Mouse (Mus musculus): ENCODE data around the gene Enpep.

The Enpep gene

DNA sequence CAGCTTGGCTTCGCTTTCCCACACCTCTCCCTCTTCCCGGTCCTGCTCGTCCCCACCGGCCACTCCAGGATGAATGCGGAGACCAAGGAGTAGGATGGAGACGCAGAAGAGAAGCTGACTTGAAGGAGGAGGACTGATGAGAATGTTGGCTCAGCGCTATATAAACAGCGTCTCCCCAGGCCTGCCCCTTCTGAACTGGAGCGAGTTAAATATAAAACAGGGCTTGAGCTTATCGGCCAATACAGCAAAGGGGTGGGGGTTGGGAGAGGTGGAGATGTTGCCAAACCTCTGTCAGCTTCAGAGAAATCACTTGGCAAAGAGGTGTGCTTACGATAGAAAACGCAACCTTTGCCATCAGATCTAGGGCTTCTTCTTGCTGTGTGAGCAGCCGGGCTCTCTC is at the start of gene Enpep:
Gene Enpep, minus strand, starts transcription at position 135 of the 400 bp plus-strand sequence.
- DNase-seq (ENCODE audit: low spot score in 2 of 2), result no peak

GRCm38 (mm10) chr3:129379109-129379508 is 46.6 kb upstream of the Enpep start:
- DNase-seq (ENCODE audit: low spot score in 2 of 2), result no peak

DNA sequence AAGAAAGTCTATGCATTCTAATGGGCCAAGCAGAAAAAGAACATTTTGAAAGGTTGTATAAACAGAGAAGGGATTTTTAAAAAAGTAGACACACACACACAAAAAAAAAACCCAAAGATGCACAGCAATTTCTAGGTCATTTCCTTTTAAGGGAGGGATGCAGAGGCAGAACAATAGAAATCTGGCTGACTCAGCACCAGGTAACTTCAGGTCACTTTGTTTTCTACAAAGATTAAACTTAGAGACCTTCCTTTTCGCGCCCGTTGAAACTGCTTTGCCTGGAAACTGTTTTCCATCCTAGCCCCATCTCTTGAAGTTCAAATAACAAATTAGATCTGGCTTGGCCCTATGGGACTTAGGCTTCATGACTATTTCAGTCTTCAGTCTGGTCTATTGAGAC is 42.6 kb upstream of the Enpep start:
- DNase-seq (ENCODE audit: low spot score in 2 of 2), result no peak

GRCm38 (mm10) chr3:129373108-129373507 is 40.6 kb upstream of the Enpep start:
- no peak for DNase-seq (ENCODE audit: low spot score in 2 of 2)

DNA sequence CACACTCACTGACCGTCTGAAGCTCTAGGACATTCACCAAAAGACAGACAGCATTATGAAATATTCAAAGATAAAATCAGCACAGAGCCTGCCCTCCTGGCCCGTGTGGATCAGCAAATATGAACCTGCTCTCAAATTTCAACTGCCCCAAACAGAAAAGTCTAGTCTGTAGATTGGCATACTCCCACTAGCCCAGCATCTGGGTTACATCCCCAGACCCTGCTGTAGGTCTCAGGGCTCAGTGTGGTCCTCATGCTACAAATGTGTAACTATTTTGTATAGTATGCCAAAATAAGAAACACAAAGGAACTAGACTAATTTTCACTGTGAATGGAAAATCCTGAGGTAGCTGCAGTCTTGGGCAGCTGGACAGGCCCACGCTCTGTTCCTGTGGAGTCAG is 37.0 kb upstream of the Enpep start:
- DNase-seq (ENCODE audit: low spot score in 2 of 2), result no peak

DNA sequence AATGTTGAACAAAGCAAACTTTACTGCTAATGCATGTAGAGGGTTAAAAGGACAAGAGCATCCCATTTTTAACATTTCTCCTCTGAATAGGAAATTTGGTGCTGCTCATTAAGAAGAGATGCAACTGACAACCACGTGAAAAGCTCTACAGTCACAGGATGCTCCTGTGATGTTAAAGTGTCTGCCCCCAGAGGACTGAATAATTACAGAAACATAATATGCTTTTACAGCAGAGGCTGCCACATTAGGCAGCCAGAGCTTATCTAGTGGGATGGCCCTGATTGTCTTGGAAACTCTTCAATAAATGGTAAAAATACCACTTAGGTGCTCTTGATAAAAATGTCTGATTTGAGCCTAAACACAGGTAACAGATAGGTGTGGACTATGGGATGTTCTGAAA is 33.4 kb upstream of the Enpep start:
- no peak for DNase-seq (ENCODE audit: low spot score in 2 of 2)

DNA sequence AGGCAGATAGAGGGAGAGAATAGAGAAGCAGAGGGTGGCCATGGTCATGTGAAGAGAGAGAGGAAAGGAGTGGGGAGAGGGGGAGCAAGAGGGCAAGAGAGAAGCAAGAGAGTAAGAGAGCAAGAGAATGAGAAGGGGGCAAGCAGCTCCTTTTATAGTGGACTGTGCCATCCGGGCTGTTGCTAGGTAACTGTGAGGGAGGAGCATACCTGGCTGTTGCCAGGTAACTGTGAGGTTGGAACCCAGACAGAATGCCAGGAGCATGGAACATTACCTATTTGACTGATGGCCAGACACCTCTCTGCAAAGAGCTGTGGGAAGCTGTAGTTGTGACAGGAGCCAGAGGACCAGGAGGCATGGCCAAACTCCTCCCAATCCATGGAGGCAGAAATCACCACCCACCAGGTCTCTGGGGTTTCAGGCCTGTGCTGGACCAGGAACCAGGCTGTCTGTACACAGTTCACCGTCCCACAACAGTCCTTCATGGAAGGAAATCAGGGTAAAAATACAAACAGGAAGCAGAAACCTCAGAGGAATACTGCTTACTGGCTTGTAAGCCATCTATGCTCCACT is 32.4 kb upstream of the Enpep start:
- no peak for DNase-seq (ENCODE audit: low spot score in 2 of 2)

- DNase-seq (ENCODE audit: low spot score in 2 of 2), result no peak
These were observed 30.9 kb upstream of the Enpep start for GRCm38 (mm10) chr3:129363426-129363825.

GRCm38 (mm10) chr3:129358115-129358514 is 25.6 kb upstream of the Enpep start:
- no peak for DNase-seq (ENCODE audit: low spot score in 2 of 2)

GRCm38 (mm10) chr3:129353901-129354300 is 21.4 kb upstream of the Enpep start:
- DNase-seq (ENCODE audit: low spot score in 2 of 2), result no peak

GRCm38 (mm10) chr3:129351320-129351877 is 18.9 kb upstream of the Enpep start:
- no peak for DNase-seq (ENCODE audit: low spot score in 2 of 2)

DNA sequence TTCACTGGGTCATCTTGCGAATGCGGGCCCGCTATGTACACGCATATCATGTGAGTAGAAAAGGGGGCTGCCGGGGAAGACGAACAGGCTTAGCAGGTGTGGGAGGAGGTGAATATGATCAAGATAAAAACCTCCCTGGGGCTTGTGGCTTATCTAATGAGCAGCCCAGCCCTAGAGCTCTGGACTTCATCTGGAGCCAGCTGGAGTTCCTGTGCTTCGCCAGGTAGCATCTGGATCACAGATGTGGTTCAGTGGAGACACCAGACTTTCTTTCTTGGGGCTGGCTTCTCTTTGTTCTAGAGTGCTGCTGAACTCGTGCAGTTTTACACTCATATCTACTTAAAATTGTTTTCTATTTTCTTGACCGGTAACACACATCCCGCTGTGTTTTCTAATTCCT is 14.8 kb upstream of the Enpep start:
- DNase-seq (ENCODE audit: low spot score in 2 of 2), result no peak

DNA sequence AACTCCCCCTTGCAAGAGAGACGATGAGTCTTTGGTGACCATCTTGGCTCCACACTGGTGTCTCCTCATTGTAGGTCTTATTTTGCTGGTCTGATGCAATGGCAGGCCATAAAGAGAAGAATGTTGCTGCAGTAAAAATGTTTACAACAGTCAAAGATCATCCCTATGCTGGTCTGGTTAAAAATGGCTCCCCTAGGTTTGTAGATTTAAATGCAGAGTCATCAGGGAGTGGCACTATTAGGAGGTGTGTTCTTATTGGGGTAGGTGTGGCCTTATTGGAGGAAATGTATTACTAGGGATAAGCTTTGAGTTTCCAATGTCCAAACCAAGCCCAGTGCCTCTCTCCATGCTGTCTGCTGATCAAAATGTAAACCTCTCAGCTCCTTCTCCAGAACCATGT is 10.2 kb upstream of the Enpep start:
- DNase-seq (ENCODE audit: low spot score in 2 of 2), result no peak

DNA sequence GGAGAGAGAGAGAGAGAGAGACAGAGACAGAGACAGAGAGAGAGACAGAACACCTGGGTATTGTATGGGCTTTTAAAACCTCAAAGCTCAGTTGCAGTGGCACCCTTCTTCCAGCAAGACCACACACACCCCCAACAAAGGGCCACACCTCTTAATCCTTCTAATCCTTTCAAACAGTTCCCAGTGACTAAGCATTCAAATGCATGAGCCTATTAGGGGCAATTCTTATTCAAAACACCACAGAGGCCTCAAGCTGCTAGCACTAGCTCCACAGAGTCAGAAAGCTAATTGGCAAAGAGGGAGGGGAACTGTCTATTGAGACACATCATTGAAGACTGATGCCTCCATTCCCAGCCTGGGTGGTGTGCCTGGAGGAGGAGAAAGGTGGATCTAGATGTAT is 8.5 kb upstream of the Enpep start:
- no peak for DNase-seq (ENCODE audit: low spot score in 2 of 2)

DNA sequence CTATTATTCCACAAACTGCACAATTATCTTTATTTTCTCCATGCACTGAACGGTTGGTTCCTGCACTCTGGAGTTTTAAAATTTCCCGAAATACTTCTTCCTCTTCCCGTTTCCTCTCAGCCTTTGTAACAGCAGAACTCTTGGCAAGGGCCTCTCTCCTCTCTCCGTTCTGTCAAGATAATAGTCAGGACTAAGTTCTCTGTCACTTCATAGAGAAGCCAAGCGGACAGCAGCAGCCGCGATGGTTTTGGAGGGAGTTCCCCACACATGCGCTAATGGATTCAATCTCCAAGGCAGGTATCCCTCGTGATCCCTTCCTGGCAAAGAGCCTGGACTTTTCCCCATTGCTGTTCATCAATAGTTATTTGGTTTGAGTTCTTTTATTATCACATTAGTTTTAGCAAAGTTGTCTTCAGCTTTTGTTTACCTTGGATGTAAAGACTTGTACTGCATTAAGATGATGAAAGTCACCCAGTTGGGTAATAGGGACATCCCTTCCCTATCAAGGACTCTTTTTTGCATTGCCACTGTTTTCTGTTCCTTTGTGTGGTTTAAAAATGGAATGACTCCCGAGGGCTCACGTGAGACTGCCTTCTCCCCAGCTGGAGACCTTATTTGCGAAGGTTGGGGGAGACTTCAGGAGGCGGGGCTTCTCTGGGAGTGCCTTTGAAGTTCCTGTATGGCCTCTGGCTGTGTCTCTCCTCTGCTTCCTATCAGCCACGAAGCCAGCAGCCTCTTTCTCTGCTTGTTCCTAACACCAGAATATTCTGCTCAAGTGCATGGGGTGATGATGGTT is 6.0 kb upstream of the Enpep start:
- peak in 1 of 2 experiments; percentile 7 for DNase-seq (ENCODE audit: low spot score in 2 of 2)

- DNase-seq (ENCODE audit: low spot score in 2 of 2), result no peak
These were observed 378 bp downstream of the Enpep start for GRCm38 (mm10) chr3:129332142-129332541.

DNA sequence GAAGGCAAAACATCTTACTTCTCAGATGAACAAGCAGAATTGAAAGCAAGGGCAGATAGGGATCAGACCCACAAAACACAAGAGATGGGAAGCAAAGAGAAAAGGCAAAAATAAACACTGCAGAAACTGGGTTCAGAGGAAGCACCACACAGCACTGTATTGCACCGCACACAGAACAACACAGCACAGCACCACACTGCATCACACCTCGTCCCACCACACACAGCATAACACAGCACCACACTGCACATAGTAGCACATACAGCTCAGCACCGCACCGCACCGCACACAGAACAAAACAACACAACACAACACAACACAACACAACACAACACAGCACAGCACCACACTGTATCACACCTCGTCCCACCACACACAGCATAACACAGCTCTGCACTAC is 1.1 kb downstream of the Enpep start:
- no peak for DNase-seq (ENCODE audit: low spot score in 2 of 2)

DNA sequence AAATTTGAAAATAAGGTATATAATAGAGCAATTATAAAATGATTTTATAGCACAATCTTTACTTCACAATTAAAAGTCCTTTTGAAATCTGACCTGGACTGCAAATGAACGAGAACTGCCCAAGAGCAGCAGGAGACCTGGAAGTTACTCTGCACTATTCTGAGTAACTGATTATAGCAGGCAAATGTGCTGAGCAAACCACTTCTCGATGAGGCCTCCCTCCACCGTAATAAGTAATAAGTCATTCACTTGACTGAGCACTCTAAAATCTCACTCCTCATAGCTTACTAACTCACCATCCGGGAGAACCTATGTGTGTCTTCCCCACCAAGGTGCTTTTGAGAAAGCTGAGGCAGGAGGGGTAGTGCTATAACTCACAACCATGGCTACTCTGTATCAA is 4.5 kb downstream of the Enpep start:
- no peak for DNase-seq (ENCODE audit: low spot score in 2 of 2)

GRCm38 (mm10) chr3:129321585-129321984 is 10.9 kb downstream of the Enpep start:
- DNase-seq (ENCODE audit: low spot score in 2 of 2), result no peak

- DNase-seq (ENCODE audit: low spot score in 2 of 2), result no peak
These were observed 15.3 kb downstream of the Enpep start for GRCm38 (mm10) chr3:129317032-129317729.

GRCm38 (mm10) chr3:129313671-129314415 is 18.7 kb downstream of the Enpep start:
- no peak for DNase-seq (ENCODE audit: low spot score in 2 of 2)

GRCm38 (mm10) chr3:129313221-129313620 is 19.3 kb downstream of the Enpep start:
- no peak for DNase-seq (ENCODE audit: low spot score in 2 of 2)
